Mouse (Mus musculus) myocyte (in vitro differentiated cells): ENCODE measurements around the gene Gm45711.
"Not testable (repeated sequence)": the region's sequence is repeated elsewhere in the genome, so short reads cannot be mapped to it uniquely, and the experiment has no call there.

Experiments used
- E2F4 ChIP-seq: IDR thresholded peaks from one replicate; pipeline ENCODE4 v1.6.1; 2011; ENCODE audit warnings: mild to moderate bottlenecking, control low read depth, moderate library complexity; ENCODE audit not compliant: insufficient read depth
- MAX ChIP-seq: IDR thresholded peaks from one replicate; pipeline ENCODE4 v1.6.1; 2011; ENCODE audit warnings: low read depth, mild to moderate bottlenecking, control low read depth
- MYOG ChIP-seq, 3 experiments: IDR thresholded peaks; one replicate each; pipeline ENCODE4 v1.6.1; 2011; ENCODE audit warnings: control low read depth in 2 of 3, low read depth in 2 of 3, mild to moderate bottlenecking in 2 of 3; ENCODE audit not compliant: insufficient read length in 2 of 3, control insufficient read depth in 1 of 3, insufficient read depth in 1 of 3
- POLR2A ChIP-seq: IDR thresholded peaks from one replicate; pipeline ENCODE4 v1.6.1; 2011; ENCODE audit warnings: low read depth, mild to moderate bottlenecking, control low read depth, moderate library complexity; ENCODE audit not compliant: insufficient read length
- REST ChIP-seq: IDR thresholded peaks from one replicate; pipeline ENCODE4 v1.6.1; 2011; ENCODE audit warnings: mild to moderate bottlenecking, control low read depth, moderate library complexity; ENCODE audit not compliant: insufficient read depth, insufficient read length
- TCF12 ChIP-seq: IDR thresholded peaks from one replicate; pipeline ENCODE4 v1.6.1; 2011; ENCODE audit warnings: mild to moderate bottlenecking, control low read depth; ENCODE audit not compliant: poor library complexity, insufficient read depth, severe bottlenecking
- USF1 ChIP-seq: IDR thresholded peaks from one replicate; pipeline ENCODE4 v1.6.1; 2011; ENCODE audit warnings: low read depth, mild to moderate bottlenecking, control low read depth, moderate library complexity

DNA sequence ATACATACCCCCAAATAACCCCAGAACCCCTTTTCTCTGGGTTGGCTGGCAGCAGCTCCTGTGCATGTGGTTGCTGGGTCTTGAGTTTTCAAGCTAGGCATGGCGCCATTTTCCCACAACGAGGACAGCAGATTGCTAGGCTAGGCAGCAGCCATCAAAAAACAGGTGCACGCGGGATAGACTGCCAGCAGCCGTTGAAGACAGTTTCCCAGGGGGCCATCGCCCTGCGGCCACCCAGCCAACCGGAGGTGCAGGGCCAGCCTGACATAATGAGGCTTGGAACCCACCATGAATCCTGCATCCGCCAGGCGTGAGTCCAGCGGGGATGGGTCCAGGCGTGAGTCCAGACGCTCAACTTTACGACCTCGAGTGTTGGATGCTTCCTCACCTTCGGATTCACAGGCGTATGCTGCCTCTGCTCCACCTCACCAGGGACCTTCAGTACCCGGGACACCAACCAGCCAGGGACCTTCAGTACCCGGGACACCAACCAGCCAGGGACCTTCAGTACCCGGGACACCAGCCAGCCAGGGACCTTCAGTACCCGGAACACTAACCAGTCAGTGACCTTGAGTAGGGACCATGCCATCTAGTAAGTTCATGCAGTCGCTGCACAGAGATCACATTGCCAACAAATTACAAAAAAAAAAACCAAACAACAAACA lies 45.5 kb downstream of the Gm45711 start:
- TF ChIP-seq POLR2A; E2F4; USF1; TCF12; REST; MYOG (IDR thresholded peaks at IDR 0.05; ENCODE audit: control insufficient read depth in 1 of 3, insufficient read depth in 1 of 3, insufficient read length in 2 of 3, low read depth in 2 of 3); MAX: not testable (repeated sequence)
